Mouse (Mus musculus): ENCODE results near the gene Vkorc1l1.

- no peak for TF ChIP-seq POLR2A (IDR thresholded peaks at IDR 0.05; ENCODE audit: extremely low read depth, insufficient read depth, low read length)
- TF ChIP-seq CTCF (IDR thresholded peaks at IDR 0.05; ENCODE audit: low read depth, low read length), result no peak
These were observed 32.2 kb upstream of the Vkorc1l1 start for GRCm38 (mm10) chr5:129909591-129909990.
